Mouse (Mus musculus): ENCODE results near the gene Stxbp5l. TPM values are rescaled to one million over a fixed set of nuclear protein-coding genes. Genes with fewer than 3 reads are reported as not detected.
"Not testable (repeated sequence)": the region's sequence is repeated elsewhere in the genome, so short reads cannot be mapped to it uniquely, and the experiment has no call there.

The Stxbp5l gene
- polyA plus RNA-seq, 1 experiment from 2014 or later, result 21.1 TPM

DNA sequence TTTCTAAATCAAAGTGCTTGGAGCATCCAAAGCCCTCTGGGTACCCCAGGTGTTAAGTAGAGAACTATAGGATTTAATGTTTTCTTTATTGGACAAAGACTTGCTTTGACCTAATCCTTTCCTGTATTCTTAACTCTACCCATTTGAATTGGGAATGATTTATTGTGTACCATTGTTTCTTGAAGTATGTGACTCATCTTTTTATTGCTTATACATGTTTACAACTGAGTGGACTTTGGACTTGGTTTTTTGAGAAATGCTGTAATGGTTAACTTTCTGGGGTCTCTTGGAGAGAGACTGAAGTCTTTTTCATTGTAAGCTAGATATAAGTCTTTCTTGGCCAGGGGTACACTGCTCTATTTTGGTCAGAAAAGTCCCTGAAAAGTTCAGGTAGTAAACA, 190.6 kb downstream of the Stxbp5l start:
- Histone ChIP-seq H3K4me3 (replicated peaks; ENCODE audit: low read length) (no peak overlapping the region), H3K4me2 (replicated peaks) (no peak overlapping the region), H3K4me1 (replicated peaks; ENCODE audit: control insufficient read depth, insufficient read depth, low read length) (no peaks in the 10 kb centered on the region), H3K27ac (no peak overlapping the region), H3K9ac (no peak overlapping the region), H3K27me3 (ENCODE audit: control insufficient read depth, insufficient read depth, low read length) (no peaks in the 10 kb centered on the region), H3K9me3 (ENCODE audit: control insufficient read depth, low read length) (no peaks in the 10 kb centered on the region), H3K36me3 (replicated peaks; ENCODE audit: control insufficient read depth, insufficient read depth) (no peaks in the 10 kb centered on the region)
- ATAC-seq (ENCODE audit: low FRiP score) (no peak), DNase-seq (ENCODE audit: low spot score) (no peak)

DNA sequence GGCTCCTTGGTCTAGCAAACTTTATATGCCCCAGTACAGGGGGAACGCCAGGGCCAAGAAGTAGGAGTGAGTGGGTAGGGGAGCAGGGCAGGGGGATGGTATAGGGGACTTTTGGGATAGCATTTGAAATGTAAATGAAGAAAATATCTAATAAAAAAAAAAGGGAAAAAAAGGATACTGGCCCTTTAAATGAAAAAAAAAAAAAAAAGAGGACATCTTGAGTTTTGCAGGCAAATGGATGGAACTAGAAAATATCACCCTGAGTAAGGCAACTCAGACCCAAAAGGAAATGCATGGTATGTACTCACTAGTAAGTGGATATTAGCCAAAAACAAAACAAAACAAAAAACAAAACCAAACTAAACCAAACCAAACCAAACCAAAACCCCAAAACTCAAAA, 259.6 kb downstream of the Stxbp5l start:
- not testable (repeated sequence) for H3K4me1 ChIP-seq (replicated peaks; ENCODE audit: control insufficient read depth, insufficient read depth, low read length); H3K4me3 ChIP-seq (replicated peaks; ENCODE audit: low read length); H3K27me3 ChIP-seq (ENCODE audit: control insufficient read depth, insufficient read depth, low read length); ATAC-seq (ENCODE audit: low FRiP score); DNase-seq (ENCODE audit: low spot score); H3K9me3 ChIP-seq (ENCODE audit: control insufficient read depth, low read length); H3K36me3 ChIP-seq (replicated peaks; ENCODE audit: control insufficient read depth, insufficient read depth); H3K4me2 ChIP-seq (replicated peaks); H3K9ac ChIP-seq; H3K27ac ChIP-seq
- 92% methylated on average over 1 of the region's 1 CpGs for WGBS

DNA sequence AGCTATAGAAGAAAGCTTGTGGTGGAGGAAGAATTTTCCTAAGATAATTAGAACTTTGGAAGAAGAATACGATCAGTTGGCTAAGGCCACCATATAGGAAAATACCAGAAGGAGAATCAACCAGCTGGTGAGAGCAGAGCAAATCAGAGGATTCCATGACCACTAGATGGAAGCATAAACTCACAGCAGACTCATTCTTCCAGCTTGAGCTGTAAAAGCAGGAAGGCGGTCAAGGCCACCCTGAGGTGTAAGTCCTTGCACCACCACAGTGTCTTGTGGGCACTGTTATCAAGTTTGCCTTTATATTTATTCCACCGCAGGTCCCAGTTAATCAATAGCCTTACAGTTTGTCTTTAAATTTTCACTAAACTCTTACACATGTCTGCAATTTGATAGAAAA, 275.5 kb downstream of the Stxbp5l start:
- H3K27me3 ChIP-seq (ENCODE audit: control insufficient read depth, insufficient read depth, low read length), result no peaks in the 10 kb centered on the region
- H3K4me3 ChIP-seq (replicated peaks; ENCODE audit: low read length), result no peak overlapping the region
- DNase-seq (ENCODE audit: low spot score) (peak; percentile 82), ATAC-seq (ENCODE audit: low FRiP score) (peak; percentile 95)
- no peak overlapping the region for H3K27ac ChIP-seq
- H3K4me1 ChIP-seq (replicated peaks; ENCODE audit: control insufficient read depth, insufficient read depth, low read length), result no peaks in the 10 kb centered on the region
- H3K9ac ChIP-seq, result no peak overlapping the region
- no peaks in the 10 kb centered on the region for H3K36me3 ChIP-seq (replicated peaks; ENCODE audit: control insufficient read depth, insufficient read depth)
- WGBS, result 35% methylated on average over 3 of the region's 3 CpGs
- H3K9me3 ChIP-seq (ENCODE audit: control insufficient read depth, low read length), result no peaks in the 10 kb centered on the region
- no peak overlapping the region for H3K4me2 ChIP-seq (replicated peaks)

DNA sequence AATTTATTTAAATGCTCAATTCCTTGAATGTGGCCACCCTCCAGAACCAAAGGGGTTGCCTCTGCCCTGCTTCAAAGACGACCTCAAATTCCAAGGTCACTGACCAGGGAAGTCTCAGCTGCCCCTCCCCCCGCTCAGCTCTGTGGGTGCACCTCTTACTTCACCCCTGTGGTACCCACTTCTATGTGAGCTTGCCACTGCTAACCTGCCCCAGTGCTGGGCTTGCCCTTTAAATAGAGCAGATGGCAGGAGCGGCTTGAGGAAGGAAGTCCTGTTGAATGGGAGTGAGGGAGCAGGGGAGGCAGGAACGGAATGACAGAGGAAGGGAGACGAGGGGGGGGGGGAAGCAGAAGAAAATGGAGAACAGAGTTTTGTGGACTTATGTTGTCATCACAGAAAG, 276.0 kb downstream of the Stxbp5l start:
- H3K4me2 ChIP-seq (replicated peaks), result no peak overlapping the region
- no peak overlapping the region for H3K9ac ChIP-seq

DNA sequence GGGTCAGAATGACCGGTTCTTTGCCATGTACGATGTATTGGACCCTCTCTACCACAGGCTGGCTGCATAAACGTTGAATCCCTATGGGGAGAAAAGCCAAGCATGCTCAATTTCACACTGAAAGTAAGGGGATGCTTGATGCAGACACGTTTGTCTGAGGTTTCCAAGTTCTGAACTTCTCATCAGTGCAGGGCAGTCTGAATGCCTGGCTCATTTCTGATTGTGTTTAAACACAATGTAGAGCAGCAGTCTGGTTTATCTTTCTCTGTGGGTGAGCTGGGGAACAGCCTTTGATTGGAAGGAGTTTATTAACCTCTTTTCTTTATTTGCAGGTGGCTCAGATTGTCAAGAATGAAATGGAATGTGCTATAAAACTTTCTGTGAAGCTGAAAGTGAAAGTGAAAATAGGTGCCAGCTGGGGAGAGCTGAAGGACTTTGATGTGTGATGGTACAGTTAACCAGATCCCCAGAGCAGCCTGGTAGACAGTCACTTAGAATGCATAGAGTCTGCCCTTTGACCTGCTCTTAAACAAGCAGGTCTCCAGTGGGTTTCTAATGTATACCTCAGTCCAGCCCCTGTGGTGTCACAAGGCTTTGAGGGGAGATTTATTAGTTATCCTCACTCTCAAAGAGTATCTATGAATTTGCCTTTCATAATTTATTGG, 290.5 kb downstream of the Stxbp5l start:
- ATAC-seq (ENCODE audit: low FRiP score), result no peak

More for the DNA sequence above, 276.0 kb downstream of the Stxbp5l start:
- no peak; the same call in 1 of the 2 replicates for ATAC-seq (ENCODE audit: low FRiP score)
- Histone ChIP-seq H3K36me3 (replicated peaks; ENCODE audit: control insufficient read depth, insufficient read depth) (no peaks in the 10 kb centered on the region), H3K9me3 (ENCODE audit: control insufficient read depth, low read length) (no peaks in the 10 kb centered on the region), H3K27ac (no peak overlapping the region), H3K4me3 (replicated peaks; ENCODE audit: low read length) (no peak overlapping the region), H3K27me3 (ENCODE audit: control insufficient read depth, insufficient read depth, low read length) (no peaks in the 10 kb centered on the region), H3K4me1 (replicated peaks; ENCODE audit: control insufficient read depth, insufficient read depth, low read length) (no peaks in the 10 kb centered on the region)
- 35% methylated on average over 5 of the region's 5 CpGs for WGBS
- DNase-seq (ENCODE audit: low spot score), result no peak

DNA sequence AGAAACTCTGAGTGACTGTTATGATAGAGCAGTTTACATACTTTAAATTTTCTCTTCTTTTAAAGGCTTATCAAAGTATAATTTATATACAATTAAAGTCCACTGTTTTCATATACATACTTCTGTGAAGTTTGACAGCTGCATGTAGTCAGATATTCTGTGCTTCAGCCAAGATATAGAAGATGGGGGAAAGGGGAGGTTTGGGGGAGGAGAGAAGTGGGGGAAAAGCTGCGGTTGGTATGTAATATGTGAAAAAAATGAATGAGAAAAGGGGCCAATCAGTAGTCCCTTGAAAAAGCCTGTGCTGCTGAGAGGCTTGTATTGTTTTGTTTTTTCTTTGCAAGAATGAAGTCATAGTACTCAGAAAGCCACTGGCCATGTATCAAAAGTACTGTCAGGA, 295.1 kb downstream of the Stxbp5l start:
- no peak for DNase-seq (ENCODE audit: low spot score)
- Histone ChIP-seq H3K4me3 (replicated peaks; ENCODE audit: low read length) (no peak overlapping the region), H3K27me3 (ENCODE audit: control insufficient read depth, insufficient read depth, low read length) (no peaks in the 10 kb centered on the region), H3K36me3 (replicated peaks; ENCODE audit: control insufficient read depth, insufficient read depth) (peaks cover 4% of the 10 kb centered on the region; the same call in 1 of the 2 replicates), H3K9me3 (ENCODE audit: control insufficient read depth, low read length) (no peaks in the 10 kb centered on the region), H3K9ac (no peak overlapping the region), H3K4me1 (replicated peaks; ENCODE audit: control insufficient read depth, insufficient read depth, low read length) (no peaks in the 10 kb centered on the region), H3K27ac (no peak overlapping the region), H3K4me2 (replicated peaks) (no peak overlapping the region)
- ATAC-seq (ENCODE audit: low FRiP score), result no peak
- 86% methylated on average over 1 of the region's 1 CpGs for WGBS

More for the DNA sequence above, 290.5 kb downstream of the Stxbp5l start:
- Histone ChIP-seq H3K4me3 (replicated peaks; ENCODE audit: low read length) (no peak overlapping the region), H3K9ac (no peak overlapping the region), H3K9me3 (ENCODE audit: control insufficient read depth, low read length) (no peaks in the 10 kb centered on the region), H3K27me3 (ENCODE audit: control insufficient read depth, insufficient read depth, low read length) (no peaks in the 10 kb centered on the region), H3K36me3 (replicated peaks; ENCODE audit: control insufficient read depth, insufficient read depth) (no peaks in the 10 kb centered on the region; the same call in 1 of the 2 replicates), H3K4me1 (replicated peaks; ENCODE audit: control insufficient read depth, insufficient read depth, low read length) (no peaks in the 10 kb centered on the region), H3K4me2 (replicated peaks) (no peak overlapping the region), H3K27ac (no peak overlapping the region)
- WGBS, result 80% methylated on average over 4 of the region's 4 CpGs
- DNase-seq (ENCODE audit: low spot score), result no peak

DNA sequence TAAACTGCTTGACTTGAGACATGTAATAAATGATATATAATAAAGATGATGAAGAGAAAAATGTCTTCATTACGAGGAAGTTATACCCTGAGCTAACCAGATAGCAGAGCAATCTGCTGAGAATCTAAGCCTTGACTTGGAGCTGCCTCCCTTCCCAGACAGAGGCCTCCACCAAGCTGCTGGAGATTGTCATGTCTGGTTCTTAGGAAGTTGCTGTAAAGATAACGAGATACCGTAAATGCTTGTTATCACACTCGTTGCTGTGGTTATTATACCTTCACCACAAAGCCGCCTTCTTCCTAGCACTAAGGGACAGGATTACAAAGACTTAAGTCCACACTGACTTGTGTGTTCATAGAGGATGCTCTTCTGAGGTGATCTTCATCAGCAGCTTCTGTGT, 312.4 kb downstream of the Stxbp5l start:
- WGBS, result 97% methylated on average over 5 of the region's 5 CpGs
- DNase-seq (ENCODE audit: low spot score) (no peak), ATAC-seq (ENCODE audit: low FRiP score) (no peak)
- Histone ChIP-seq H3K4me1 (replicated peaks; ENCODE audit: control insufficient read depth, insufficient read depth, low read length) (no peaks in the 10 kb centered on the region), H3K27ac (no peak overlapping the region), H3K27me3 (ENCODE audit: control insufficient read depth, insufficient read depth, low read length) (no peaks in the 10 kb centered on the region), H3K36me3 (replicated peaks; ENCODE audit: control insufficient read depth, insufficient read depth) (0 out of 2 replicates have a peak, but pooled peaks cover 7% of the 10 kb centered on the region), H3K4me3 (replicated peaks; ENCODE audit: low read length) (no peak overlapping the region), H3K9ac (no peak overlapping the region), H3K9me3 (ENCODE audit: control insufficient read depth, low read length) (no peaks in the 10 kb centered on the region), H3K4me2 (replicated peaks) (no peak overlapping the region)

Other genes starting within 250 kb of the Stxbp5l start
- 29.0 and 33.4 TPM in 2 replicates for gene Gtf2e1, start 154.8 kb upstream of the Stxbp5l start, polyA plus RNA-seq (2014; fragmentation: Nextera tagmentation; extraction: Ambion mirVana)
- 18.4 and 18.5 TPM in 2 replicates for gene Rabl3, start 154.9 kb upstream of the Stxbp5l start, polyA plus RNA-seq (2014; fragmentation: Nextera tagmentation; extraction: Ambion mirVana)
- 0.13 TPM in 1 of 2 replicates, not detected in the other for gene Hgd, start 195.2 kb upstream of the Stxbp5l start, polyA plus RNA-seq (2014; fragmentation: Nextera tagmentation; extraction: Ambion mirVana)